In genomic region chr7:111778212-111778611, GRCm38 (mm10) we compare ENCODE assay signal across 8 mouse cellular contexts. TPM values are rescaled to one million over a fixed set of nuclear protein-coding genes. Genes with fewer than 3 reads are reported as not detected.
DNase-seq lines count a peak whose midpoint lies in the region; ATAC-seq lines count a peak whose summit lies in the region.

No protein-coding gene starts in this region.

- peaks cover 37% of the 10 kb centered on the region for H3K4me1 ChIP-seq in hindbrain, embryonic 10.5 days (replicated peaks)
- H3K4me1 ChIP-seq in hindbrain, embryonic 11.5 days (replicated peaks; ENCODE audit: control insufficient read depth, insufficient read depth, low read length), result no peaks in the 10 kb centered on the region
- H3K4me1 ChIP-seq in heart, embryonic 11.5 days (ENCODE audit: control insufficient read depth, insufficient read depth, low read length), result 0 out of 2 replicates have a peak, but pooled peaks cover 3% of the 10 kb centered on the region
- H3K4me1 ChIP-seq in neural tube, embryonic 12.5 days, result peaks cover 16% of the 10 kb centered on the region

- no peak overlapping the region for H3K9ac ChIP-seq in hindbrain, embryonic 11.5 days (ENCODE audit: low read depth, low read length)
- H3K9ac ChIP-seq in heart, embryonic 11.5 days (ENCODE audit: low read depth, low read length), result no peak overlapping the region
- H3K9ac ChIP-seq in neural tube, embryonic 12.5 days, result no peak overlapping the region

- 78% methylated on average over 7 of the region's 7 CpGs for WGBS in hindbrain, embryonic 10.5 days
- 78% methylated on average over 7 of the region's 7 CpGs for WGBS in hindbrain, embryonic 11.5 days
- WGBS in heart, embryonic 11.5 days (ENCODE audit: insufficient replicate concordance), result 65% methylated on average over 7 of the region's 7 CpGs
- WGBS in neural tube, embryonic 12.5 days, result 83% methylated on average over 7 of the region's 7 CpGs

- no peak for DNase-seq in hindbrain, embryonic 10.5 days (ENCODE audit: low spot score)
- no peak for DNase-seq in hindbrain, embryonic 11.5 days (ENCODE audit: low spot score)
- DNase-seq in kidney, postnatal 14 days, result peak; percentile 35
- no peak for DNase-seq in ovary, postnatal 14 days (ENCODE audit: low spot score)
- no peak for DNase-seq in embryo, embryonic 9.5 days (ENCODE audit: extremely low spot score)

- no peak overlapping the region for H3K27ac ChIP-seq in hindbrain, embryonic 10.5 days
- H3K27ac ChIP-seq in hindbrain, embryonic 11.5 days (ENCODE audit: low read depth, low read length), result no peak overlapping the region
- H3K27ac ChIP-seq in heart, embryonic 11.5 days (ENCODE audit: low read depth, low read length), result no peak overlapping the region
- H3K27ac ChIP-seq in neural tube, embryonic 12.5 days, result no peak overlapping the region

- ATAC-seq in hindbrain, embryonic 11.5 days (ENCODE audit: low FRiP score), result no peak
- ATAC-seq in heart, embryonic 11.5 days (replicated peaks; ENCODE audit: insufficient number of reproducible peaks, low FRiP score, low TSS enrichment), result no peak
- ATAC-seq in neural tube, embryonic 12.5 days (ENCODE audit: low FRiP score, low read depth), result no peak
- ATAC-seq in monocyte, adult 5-6 weeks (replicated peaks; ENCODE audit: insufficient number of reproducible peaks, low FRiP score, low TSS enrichment, poor library complexity, severe bottlenecking), result no peak

- no peaks in the 10 kb centered on the region for H3K36me3 ChIP-seq in hindbrain, embryonic 10.5 days
- H3K36me3 ChIP-seq in hindbrain, embryonic 11.5 days (ENCODE audit: control insufficient read depth, insufficient read depth, low read length), result no peaks in the 10 kb centered on the region
- H3K36me3 ChIP-seq in heart, embryonic 11.5 days (ENCODE audit: control insufficient read depth, insufficient read depth, low read length), result no peaks in the 10 kb centered on the region
- no peaks in the 10 kb centered on the region for H3K36me3 ChIP-seq in neural tube, embryonic 12.5 days

- no peak overlapping the region; the same call in 1 of the 2 replicates for H3K4me2 ChIP-seq in hindbrain, embryonic 11.5 days (replicated peaks; ENCODE audit: low read depth, low read length)
- peak overlapping the region; percentile 80 for H3K4me2 ChIP-seq in heart, embryonic 11.5 days
- peak overlapping the region; percentile 79 for H3K4me2 ChIP-seq in neural tube, embryonic 12.5 days (replicated peaks)

- peak overlapping the region; percentile 65 for H3K4me3 ChIP-seq in hindbrain, embryonic 10.5 days
- no peak overlapping the region for H3K4me3 ChIP-seq in hindbrain, embryonic 11.5 days (ENCODE audit: low read depth, low read length)
- peak overlapping the region; percentile 48 for H3K4me3 ChIP-seq in heart, embryonic 11.5 days (ENCODE audit: low read depth, low read length)
- H3K4me3 ChIP-seq in neural tube, embryonic 12.5 days, result peak overlapping the region; percentile 42

- H3K9me3 ChIP-seq in hindbrain, embryonic 10.5 days, result no peaks in the 10 kb centered on the region
- no peaks in the 10 kb centered on the region for H3K9me3 ChIP-seq in hindbrain, embryonic 11.5 days (ENCODE audit: control insufficient read depth, low read length)
- no peaks in the 10 kb centered on the region for H3K9me3 ChIP-seq in heart, embryonic 11.5 days (replicated peaks; ENCODE audit: control insufficient read depth, low read length)
- no peaks in the 10 kb centered on the region for H3K9me3 ChIP-seq in neural tube, embryonic 12.5 days

- peaks cover 41% of the 10 kb centered on the region for H3K27me3 ChIP-seq in hindbrain, embryonic 10.5 days (ENCODE audit: insufficient read depth, poor library complexity, severe bottlenecking)
- H3K27me3 ChIP-seq in hindbrain, embryonic 11.5 days (ENCODE audit: control insufficient read depth, insufficient read depth, low read length), result peaks cover 2% of the 10 kb centered on the region; the same call in 1 of the 2 replicates
- peaks cover 5% of the 10 kb centered on the region for H3K27me3 ChIP-seq in heart, embryonic 11.5 days (ENCODE audit: control insufficient read depth, insufficient read depth, low read length)
- peaks cover 13% of the 10 kb centered on the region; the same call in 1 of the 2 replicates for H3K27me3 ChIP-seq in neural tube, embryonic 12.5 days (replicated peaks)

RNA-seq across cellular contexts. Expression of gene Galnt18, which starts 1.6 kb away (rescaled TPM):
- 8.5 and 10.8 TPM in 2 replicates for polyA plus RNA-seq in hindbrain, embryonic 10.5 days (2016; fragmentation: Nextera tagmentation; extraction: Ambion mirVana)
- 4.1 and 5.2 TPM in 2 replicates for polyA plus RNA-seq in hindbrain, embryonic 11.5 days (2014; fragmentation: Nextera tagmentation; extraction: Ambion mirVana)
- polyA plus RNA-seq in heart, embryonic 11.5 days (2014; fragmentation: Nextera tagmentation; extraction: Ambion mirVana), result 6.1 and 6.6 TPM in 2 replicates
- 7.6 and 9.5 TPM in 2 replicates for polyA plus RNA-seq in neural tube, embryonic 12.5 days (2016; fragmentation: Nextera tagmentation; extraction: Ambion mirVana)
- total RNA-seq in monocyte, adult 5-6 weeks (2017), result not detected in 3 replicates
